Comparison of ENCODE assay signal across 26 mouse cellular contexts in the genomic region with DNA sequence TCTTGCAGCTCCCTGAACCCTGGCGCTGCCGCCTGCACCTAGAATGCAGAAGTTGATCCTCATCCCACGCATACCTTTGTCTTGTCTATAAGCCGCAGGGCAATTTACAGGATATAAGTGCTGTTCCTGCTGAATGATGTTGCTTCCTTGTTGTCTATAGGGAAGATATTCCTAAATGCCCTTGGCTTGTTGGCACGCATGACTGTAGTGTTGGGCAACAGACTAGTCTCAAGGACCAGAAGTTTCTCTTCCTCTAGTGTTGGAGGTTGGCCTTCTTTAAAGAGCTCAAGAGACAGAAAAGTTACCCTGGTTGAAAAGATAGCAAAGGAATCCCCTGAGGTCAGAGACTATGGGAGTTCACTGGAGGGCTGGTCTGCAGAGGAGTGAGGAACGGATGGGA. TPM values are rescaled to one million over a fixed set of nuclear protein-coding genes. Genes with fewer than 3 reads are reported as not detected.
DNase-seq lines count a peak whose midpoint lies in the region.
"Had no signal": no experiment of that assay in that cellular context is flagged by ENCODE, and none has a peak within 500 bp of the region (broad histone marks: within the 10 kb centered on the region; RNA-seq: fewer than 3 reads in every experiment).

No protein-coding gene starts in this region.

- peak; percentile 53 for DNase-seq in adrenal gland, adult 2 months
- DNase-seq in adrenal gland, adult 18-20 months (ENCODE audit: low spot score in 2 of 2): no peak
- peak; percentile 8 to 11 for DNase-seq in heart, adult 18-20 months
- no peak for DNase-seq in heart, adult 8-10 months (ENCODE audit: low spot score)
- DNase-seq in adrenal gland, postnatal 14 days: peak; percentile 26
- DNase-seq in gonadal fat pad, adult 2 months (ENCODE audit: low read depth): peak; percentile 5
- no peak for DNase-seq in ovary, adult 18-20 months (ENCODE audit: low spot score)
- DNase-seq in cerebellum, postnatal 36 days: no peak
- DNase-seq: cerebellum, adult 11-12 months; cerebellum, adult 9-10 months; cerebellum, postnatal 25 days; forebrain, postnatal 0 days; gastrocnemius, postnatal 14 days; heart, postnatal 4 days had no signal

RNA-seq across cellular contexts. Expression of a gene that starts 29.5 kb away (rescaled TPM):
- total RNA-seq in adrenal gland, adult 2 months (2021): not detected
- not detected in 2 replicates for polyA plus RNA-seq in adrenal gland, adult 2 months (2012; rRNA removed)
- not detected for total RNA-seq in adrenal gland, adult 18-20 months (2021)
- not detected for total RNA-seq in heart, adult 18-20 months (2021)
- not detected for total RNA-seq in heart, adult 8-10 months (2022)
- total RNA-seq in adrenal gland, postnatal 14 days (2021): not detected in 2 replicates
- 0.11 and 0.44 TPM in 2 replicates for polyA plus RNA-seq in gonadal fat pad, adult 2 months (2012; rRNA removed)
- total RNA-seq: gastrocnemius, adult 18-20 months; gastrocnemius, postnatal 14 days; granulocyte monocyte progenitor cell, adult 5-6 weeks; heart, postnatal 4 days; MEL had no signal
- polyA plus RNA-seq: C2C12; embryonic facial prominence, embryonic 13.5 days; forebrain, embryonic 13.5 days; heart, embryonic 13.5 days; heart, postnatal 0 days; hindbrain, embryonic 12.5 days; hindbrain, embryonic 16.5 days; inflammation-experienced regulatory T-cells, adult 6 months; intestine, postnatal 0 days had no signal

RNA-seq across cellular contexts. Expression of a gene that starts 37.8 kb away (rescaled TPM):
- total RNA-seq in adrenal gland, adult 2 months (2021): 100 to 1,000 TPM; 102 to 190 TPM
- 125 and 184 TPM in 2 replicates for polyA plus RNA-seq in adrenal gland, adult 2 months (2012; rRNA removed)
- 100 to 1,000 TPM; 106 to 127 TPM for total RNA-seq in adrenal gland, adult 18-20 months (2021)
- 10 to 100 TPM; 37.4 to 40.8 TPM for total RNA-seq in heart, adult 18-20 months (2021)
- 10 to 100 TPM; 31.6 to 43.0 (median 38.9) TPM for total RNA-seq in heart, adult 8-10 months (2022)
- total RNA-seq in adrenal gland, postnatal 14 days (2021): 112 and 113 TPM in 2 replicates
- 108 and 117 TPM in 2 replicates for polyA plus RNA-seq in gonadal fat pad, adult 2 months (2012; rRNA removed)
- total RNA-seq: granulocyte monocyte progenitor cell, adult 5-6 weeks; MEL had no signal
- polyA plus RNA-seq: inflammation-experienced regulatory T-cells, adult 6 months had no signal

Comparison
In these comparisons a context has a peak if more than half of its experiments do, and no peak if none do; other contexts are left out.
1. DNase-seq: peak in adrenal gland, adult 2 months (single experiment), heart, adult 18-20 months (2 of 2), adrenal gland, postnatal 14 days (single experiment) and gonadal fat pad, adult 2 months (single experiment); none in adrenal gland, adult 18-20 months (0 of 2), heart, adult 8-10 months (single experiment), ovary, adult 18-20 months (single experiment) and cerebellum, postnatal 36 days (0 of 2).